Comparison of ENCODE assay signal across 26 mouse cellular contexts in genomic region chr1:177777397-177777796, GRCm38 (mm10). TPM values are rescaled to one million over a fixed set of nuclear protein-coding genes. Genes with fewer than 3 reads are reported as not detected.
"Had no signal": no experiment of that assay in that cellular context is flagged by ENCODE, and none has a peak within 500 bp of the region (broad histone marks: within the 10 kb centered on the region; RNA-seq: fewer than 3 reads in every experiment).

No protein-coding gene starts in this region.

- H3K27me3 ChIP-seq: kidney, embryonic 15.5 days; limb, embryonic 13.5 days; liver, embryonic 13.5 days; lung, embryonic 15.5 days; midbrain, embryonic 12.5 days; midbrain, embryonic 15.5 days; neural tube, embryonic 12.5 days; neural tube, embryonic 15.5 days had no signal

- H3K27ac ChIP-seq: kidney, embryonic 15.5 days; layer of hippocampus, adult 2 months; limb, embryonic 10.5 days; limb, embryonic 13.5 days; liver, embryonic 13.5 days; lung, embryonic 15.5 days; midbrain, embryonic 12.5 days; midbrain, embryonic 15.5 days; neural tube, embryonic 12.5 days; neural tube, embryonic 15.5 days had no signal

- H3K9ac ChIP-seq: kidney, embryonic 15.5 days; limb, embryonic 13.5 days; liver, embryonic 13.5 days; liver, postnatal 0 days; lung, embryonic 15.5 days; midbrain, embryonic 12.5 days; midbrain, embryonic 15.5 days; neural tube, embryonic 12.5 days; neural tube, embryonic 15.5 days had no signal

- H3K4me2 ChIP-seq: kidney, embryonic 15.5 days; limb, embryonic 13.5 days; liver, embryonic 13.5 days; lung, embryonic 15.5 days; midbrain, embryonic 12.5 days; midbrain, embryonic 15.5 days; neural tube, embryonic 12.5 days; neural tube, embryonic 15.5 days had no signal

- DNase-seq: kidney, adult 18-20 months; kidney, postnatal 10 days; layer of hippocampus, adult 9-11 months; liver; liver, embryonic 13.5 days; liver, postnatal 0 days; lung, postnatal 14 days; lung, postnatal 4 days; right cerebral cortex, adult 18-20 months; right cerebral cortex, postnatal 14 days; right cerebral cortex, postnatal 4 days; thymus, postnatal 25 days had no signal

- H3K4me3 ChIP-seq: kidney, embryonic 15.5 days; layer of hippocampus, adult 2 months; limb, embryonic 10.5 days; limb, embryonic 13.5 days; liver, embryonic 13.5 days; lung, embryonic 15.5 days; midbrain, embryonic 12.5 days; midbrain, embryonic 15.5 days; neural tube, embryonic 12.5 days; neural tube, embryonic 15.5 days had no signal

- ATAC-seq: inflammation-experienced regulatory T-cells, adult 6 months; liver, postnatal 0 days; midbrain, embryonic 15.5 days had no signal

- H3K4me1 ChIP-seq: kidney, embryonic 15.5 days; limb, embryonic 10.5 days; limb, embryonic 13.5 days; lung, embryonic 15.5 days; midbrain, embryonic 12.5 days; midbrain, embryonic 15.5 days; neural tube, embryonic 12.5 days; neural tube, embryonic 15.5 days had no signal

- H3K9me3 ChIP-seq: kidney, embryonic 15.5 days; limb, embryonic 10.5 days; limb, embryonic 13.5 days; liver, embryonic 13.5 days; lung, embryonic 15.5 days; midbrain, embryonic 12.5 days; midbrain, embryonic 15.5 days; neural tube, embryonic 12.5 days; neural tube, embryonic 15.5 days had no signal

RNA-seq across cellular contexts. Expression of gene 1700016C15Rik, which starts 47.8 kb away (rescaled TPM):
- total RNA-seq: layer of hippocampus, adult 2 months; layer of hippocampus, postnatal 25 days; left cerebral cortex, adult 18-20 months; left cerebral cortex, postnatal 25 days; megakaryocyte progenitor cell, adult 5-6 weeks had no signal
- polyA plus RNA-seq: limb, embryonic 10.5 days; limb, embryonic 13.5 days; liver, embryonic 13.5 days; liver, postnatal 0 days; midbrain, embryonic 12.5 days; midbrain, embryonic 15.5 days; neural tube, embryonic 15.5 days had no signal
